In genomic region chr1:158362292-158363101, GRCm38 (mm10) we compare ENCODE assay signal across 7 mouse cellular contexts. TPM values are rescaled to one million over a fixed set of nuclear protein-coding genes. Genes with fewer than 3 reads are reported as not detected.
A peak's percentile ranks its signal among the peaks of the same experiment; 100 is the strongest.
DNase-seq lines count a peak whose midpoint lies in the region; ATAC-seq lines count a peak whose summit lies in the region.

No protein-coding gene starts in this region.

- peak; percentile 6 for DNase-seq in lung, postnatal 10 days
- no peak for DNase-seq in lung, postnatal 36 days
- DNase-seq in embryo, embryonic 10.5 days (ENCODE audit: low spot score) = peak; percentile 64
- no peak for DNase-seq in testis, postnatal 14 days (ENCODE audit: low spot score)
- DNase-seq in ovary, postnatal 36 days (ENCODE audit: low spot score) = no peak

- H3K9me3 ChIP-seq in hindbrain, embryonic 16.5 days (ENCODE audit: control insufficient read depth, low read length) = no peaks in the 10 kb centered on the region
- no peaks in the 10 kb centered on the region for H3K9me3 ChIP-seq in midbrain, embryonic 15.5 days

- peak overlapping the region; percentile 97 for H3K27ac ChIP-seq in hindbrain, embryonic 16.5 days (ENCODE audit: low read depth, low read length)
- H3K27ac ChIP-seq in midbrain, embryonic 15.5 days = peak overlapping the region; percentile 97

- 0% methylated on average over 33 of the region's 37 CpGs for WGBS in hindbrain, embryonic 16.5 days
- WGBS in midbrain, embryonic 15.5 days = under 1% methylated on average over 35 of the region's 37 CpGs

- peak overlapping the region; percentile 73 for H3K4me2 ChIP-seq in hindbrain, embryonic 16.5 days (ENCODE audit: low read length)
- H3K4me2 ChIP-seq in midbrain, embryonic 15.5 days = peak overlapping the region; percentile 63

- peak overlapping the region; percentile 59 for H3K4me3 ChIP-seq in hindbrain, embryonic 16.5 days (ENCODE audit: low read length)
- peak overlapping the region; percentile 71 for H3K4me3 ChIP-seq in midbrain, embryonic 15.5 days

- peaks cover 30% of the 10 kb centered on the region for H3K4me1 ChIP-seq in hindbrain, embryonic 16.5 days (ENCODE audit: control insufficient read depth, insufficient read depth, low read depth, low read length)
- H3K4me1 ChIP-seq in midbrain, embryonic 15.5 days = peaks cover 40% of the 10 kb centered on the region

- H3K36me3 ChIP-seq in hindbrain, embryonic 16.5 days (ENCODE audit: control insufficient read depth, insufficient read depth, low read length) = no peaks in the 10 kb centered on the region
- no peaks in the 10 kb centered on the region for H3K36me3 ChIP-seq in midbrain, embryonic 15.5 days (replicated peaks)

- H3K27me3 ChIP-seq in hindbrain, embryonic 16.5 days (replicated peaks; ENCODE audit: control insufficient read depth, insufficient read depth, low read length) = no peaks in the 10 kb centered on the region
- H3K27me3 ChIP-seq in midbrain, embryonic 15.5 days (replicated peaks) = 0 out of 2 replicates have a peak, but pooled peaks cover 4% of the 10 kb centered on the region

- ATAC-seq in hindbrain, embryonic 16.5 days = peak; percentile 83
- ATAC-seq in midbrain, embryonic 15.5 days (replicated peaks) = peak; percentile 87

- peak overlapping the region; percentile 82 for H3K9ac ChIP-seq in hindbrain, embryonic 16.5 days (ENCODE audit: low read depth, low read length)
- peak overlapping the region; percentile 98 for H3K9ac ChIP-seq in midbrain, embryonic 15.5 days

RNA-seq across cellular contexts. Expression of gene Astn1, which starts 0.4 kb away (rescaled TPM):
- polyA plus RNA-seq in hindbrain, embryonic 16.5 days (2015; fragmentation: Nextera tagmentation; extraction: Ambion mirVana) = 38.2 and 43.0 TPM in 2 replicates
- 43.2 and 44.3 TPM in 2 replicates for polyA plus RNA-seq in midbrain, embryonic 15.5 days (2015; fragmentation: Nextera tagmentation; extraction: Ambion mirVana)

RNA-seq across cellular contexts. Expression of gene Brinp2, which starts 6.4 kb away (rescaled TPM):
- polyA plus RNA-seq in hindbrain, embryonic 16.5 days (2015; fragmentation: Nextera tagmentation; extraction: Ambion mirVana) = 32.7 and 33.4 TPM in 2 replicates
- 31.8 and 33.4 TPM in 2 replicates for polyA plus RNA-seq in midbrain, embryonic 15.5 days (2015; fragmentation: Nextera tagmentation; extraction: Ambion mirVana)

Comparison
In these comparisons a context has a peak if more than half of its experiments do, and no peak if none do; other contexts are left out.
1. DNase-seq: peak in lung, postnatal 10 days (single experiment) and embryo, embryonic 10.5 days (single experiment); none in lung, postnatal 36 days (single experiment), testis, postnatal 14 days (single experiment) and ovary, postnatal 36 days (single experiment).